In genomic region chr7:27543065-27543464, GRCm38 (mm10) we compare ENCODE assay signal across 7 mouse cellular contexts. TPM values are rescaled to one million over a fixed set of nuclear protein-coding genes. Genes with fewer than 3 reads are reported as not detected.
DNase-seq lines count a peak whose midpoint lies in the region; ATAC-seq lines count a peak whose summit lies in the region.

No protein-coding gene starts in this region.

- peak overlapping the region; percentile 45 for H3K4me3 ChIP-seq in lung, embryonic 15.5 days
- peak overlapping the region; percentile 45 for H3K4me3 ChIP-seq in forebrain, embryonic 12.5 days (replicated peaks)
- peak overlapping the region; percentile 51 for H3K4me3 ChIP-seq in limb, embryonic 15.5 days
- peak overlapping the region; percentile 55 for H3K4me3 ChIP-seq in stomach, embryonic 15.5 days (replicated peaks)

- 32% methylated on average over 6 of the region's 6 CpGs for WGBS in lung, embryonic 15.5 days
- 59% methylated on average over 6 of the region's 6 CpGs for WGBS in forebrain, embryonic 12.5 days
- 50% methylated on average over 6 of the region's 6 CpGs for WGBS in limb, embryonic 15.5 days
- 31% methylated on average over 6 of the region's 6 CpGs for WGBS in stomach, embryonic 15.5 days

- DNase-seq in lung, adult 18-20 months: no peak
- no peak for DNase-seq in thymus, postnatal 10 days (ENCODE audit: low spot score in 2 of 2)
- DNase-seq in cerebellum, postnatal 36 days: no peak

- no peaks in the 10 kb centered on the region for H3K9me3 ChIP-seq in lung, embryonic 15.5 days
- no peaks in the 10 kb centered on the region for H3K9me3 ChIP-seq in forebrain, embryonic 12.5 days
- H3K9me3 ChIP-seq in limb, embryonic 15.5 days: no peaks in the 10 kb centered on the region
- no peaks in the 10 kb centered on the region for H3K9me3 ChIP-seq in stomach, embryonic 15.5 days

- no peak for ATAC-seq in lung, embryonic 15.5 days (ENCODE audit: borderline replicate concordance, extremely low read depth, low FRiP score, low TSS enrichment)
- ATAC-seq in forebrain, embryonic 12.5 days (ENCODE audit: low FRiP score): no peak; the same call in 1 of the 2 replicates
- ATAC-seq in limb, embryonic 15.5 days (ENCODE audit: insufficient number of reproducible peaks, low FRiP score, low TSS enrichment, low read depth): no peak
- 0 out of 2 replicates have a peak, but pooled peaks have one; percentile 3 for ATAC-seq in stomach, embryonic 15.5 days (ENCODE audit: insufficient read depth, low FRiP score, low read depth)

- peak overlapping the region; percentile 53 for H3K9ac ChIP-seq in lung, embryonic 15.5 days
- H3K9ac ChIP-seq in forebrain, embryonic 12.5 days: peak overlapping the region; percentile 62; the same call in 1 of the 2 replicates
- H3K9ac ChIP-seq in limb, embryonic 15.5 days: peak overlapping the region; percentile 35
- peak overlapping the region; percentile 56; the same call in 1 of the 2 replicates for H3K9ac ChIP-seq in stomach, embryonic 15.5 days

- H3K27me3 ChIP-seq in lung, embryonic 15.5 days: no peaks in the 10 kb centered on the region
- H3K27me3 ChIP-seq in forebrain, embryonic 12.5 days: no peaks in the 10 kb centered on the region
- no peaks in the 10 kb centered on the region for H3K27me3 ChIP-seq in limb, embryonic 15.5 days
- no peaks in the 10 kb centered on the region for H3K27me3 ChIP-seq in stomach, embryonic 15.5 days (replicated peaks)

- peaks cover 18% of the 10 kb centered on the region for H3K4me1 ChIP-seq in lung, embryonic 15.5 days
- peaks cover 23% of the 10 kb centered on the region for H3K4me1 ChIP-seq in forebrain, embryonic 12.5 days
- H3K4me1 ChIP-seq in limb, embryonic 15.5 days: peaks cover 19% of the 10 kb centered on the region
- 0 out of 2 replicates have a peak, but pooled peaks cover 5% of the 10 kb centered on the region for H3K4me1 ChIP-seq in stomach, embryonic 15.5 days

- no peaks in the 10 kb centered on the region for H3K36me3 ChIP-seq in lung, embryonic 15.5 days
- peaks cover 14% of the 10 kb centered on the region for H3K36me3 ChIP-seq in forebrain, embryonic 12.5 days (replicated peaks)
- peaks cover 25% of the 10 kb centered on the region for H3K36me3 ChIP-seq in limb, embryonic 15.5 days
- H3K36me3 ChIP-seq in stomach, embryonic 15.5 days: no peaks in the 10 kb centered on the region

- peak overlapping the region; percentile 91 for H3K4me2 ChIP-seq in lung, embryonic 15.5 days
- H3K4me2 ChIP-seq in forebrain, embryonic 12.5 days: peak overlapping the region; percentile 80
- peak overlapping the region; percentile 81 for H3K4me2 ChIP-seq in limb, embryonic 15.5 days
- peak overlapping the region; percentile 95 for H3K4me2 ChIP-seq in stomach, embryonic 15.5 days

- no peak overlapping the region for H3K27ac ChIP-seq in lung, embryonic 15.5 days
- H3K27ac ChIP-seq in forebrain, embryonic 12.5 days: no peak overlapping the region
- peak overlapping the region; percentile 43; the same call in 1 of the 2 replicates for H3K27ac ChIP-seq in limb, embryonic 15.5 days
- H3K27ac ChIP-seq in stomach, embryonic 15.5 days: 0 out of 2 replicates have a peak overlapping the region, but pooled peaks have one; percentile 61

RNA-seq across cellular contexts. Expression of gene Pld3, which starts 10.0 kb away (rescaled TPM):
- 74.8 and 78.3 TPM in 2 replicates for polyA plus RNA-seq in lung, embryonic 15.5 days (2015; fragmentation: Nextera tagmentation; extraction: Ambion mirVana)
- 58.1 and 58.2 TPM in 2 replicates for polyA plus RNA-seq in forebrain, embryonic 12.5 days (2016; fragmentation: Nextera tagmentation; extraction: Ambion mirVana)
- polyA plus RNA-seq in limb, embryonic 15.5 days (2015; fragmentation: Nextera tagmentation; extraction: Ambion mirVana): 134 and 140 TPM in 2 replicates
- polyA plus RNA-seq in stomach, embryonic 15.5 days (2015; fragmentation: Nextera tagmentation; extraction: Ambion mirVana): 77.5 and 81.0 TPM in 2 replicates

RNA-seq across cellular contexts. Expression of gene 2310022A10Rik, which starts 10.0 kb away (rescaled TPM):
- polyA plus RNA-seq in lung, embryonic 15.5 days (2015; fragmentation: Nextera tagmentation; extraction: Ambion mirVana): 24.0 and 24.8 TPM in 2 replicates
- polyA plus RNA-seq in forebrain, embryonic 12.5 days (2016; fragmentation: Nextera tagmentation; extraction: Ambion mirVana): 38.7 and 39.6 TPM in 2 replicates
- 32.9 and 39.3 TPM in 2 replicates for polyA plus RNA-seq in limb, embryonic 15.5 days (2015; fragmentation: Nextera tagmentation; extraction: Ambion mirVana)
- 21.0 and 23.4 TPM in 2 replicates for polyA plus RNA-seq in stomach, embryonic 15.5 days (2015; fragmentation: Nextera tagmentation; extraction: Ambion mirVana)

RNA-seq across cellular contexts. Expression of gene Hipk4, which starts 20.0 kb away (rescaled TPM):
- polyA plus RNA-seq in lung, embryonic 15.5 days (2015; fragmentation: Nextera tagmentation; extraction: Ambion mirVana): 0.87 and 0.92 TPM in 2 replicates
- 0.26 and 0.57 TPM in 2 replicates for polyA plus RNA-seq in forebrain, embryonic 12.5 days (2016; fragmentation: Nextera tagmentation; extraction: Ambion mirVana)
- polyA plus RNA-seq in limb, embryonic 15.5 days (2015; fragmentation: Nextera tagmentation; extraction: Ambion mirVana): 0.65 and 0.68 TPM in 2 replicates
- polyA plus RNA-seq in stomach, embryonic 15.5 days (2015; fragmentation: Nextera tagmentation; extraction: Ambion mirVana): 0.67 and 0.86 TPM in 2 replicates

RNA-seq across cellular contexts. Expression of gene Prx, which starts 43.9 kb away (rescaled TPM):
- polyA plus RNA-seq in lung, embryonic 15.5 days (2015; fragmentation: Nextera tagmentation; extraction: Ambion mirVana): 7.2 and 8.7 TPM in 2 replicates
- polyA plus RNA-seq in forebrain, embryonic 12.5 days (2016; fragmentation: Nextera tagmentation; extraction: Ambion mirVana): 2.9 and 3.5 TPM in 2 replicates
- polyA plus RNA-seq in limb, embryonic 15.5 days (2015; fragmentation: Nextera tagmentation; extraction: Ambion mirVana): 5.2 and 6.5 TPM in 2 replicates
- polyA plus RNA-seq in stomach, embryonic 15.5 days (2015; fragmentation: Nextera tagmentation; extraction: Ambion mirVana): 3.1 and 3.5 TPM in 2 replicates

RNA-seq across cellular contexts. Expression of gene Akt2, which starts 48.3 kb away (rescaled TPM):
- 89.6 and 98.5 TPM in 2 replicates for polyA plus RNA-seq in lung, embryonic 15.5 days (2015; fragmentation: Nextera tagmentation; extraction: Ambion mirVana)
- polyA plus RNA-seq in forebrain, embryonic 12.5 days (2016; fragmentation: Nextera tagmentation; extraction: Ambion mirVana): 81.2 and 84.6 TPM in 2 replicates
- polyA plus RNA-seq in limb, embryonic 15.5 days (2015; fragmentation: Nextera tagmentation; extraction: Ambion mirVana): 108 and 127 TPM in 2 replicates
- polyA plus RNA-seq in stomach, embryonic 15.5 days (2015; fragmentation: Nextera tagmentation; extraction: Ambion mirVana): 77.7 and 82.3 TPM in 2 replicates

Comparison
In these comparisons a context has a peak if more than half of its experiments do, and no peak if none do; other contexts are left out.
1. H3K27ac ChIP-seq: peak in limb, embryonic 15.5 days (single experiment) and stomach, embryonic 15.5 days (single experiment); none in lung, embryonic 15.5 days (single experiment) and forebrain, embryonic 12.5 days (single experiment).
2. Peak in every context shown above with its lines, with median percentiles within 50 percentile points of each other: H3K4me2 ChIP-seq, H3K4me3 ChIP-seq and H3K9ac ChIP-seq.